Mouse (Mus musculus) embryonic facial prominence, embryonic 12.5 days (tissue): ENCODE results near the gene Gm10912. TPM values are rescaled to one million over a fixed set of nuclear protein-coding genes. Genes with fewer than 3 reads are reported as not detected.
"Not testable (repeated sequence)": the region's sequence is repeated elsewhere in the genome, so short reads cannot be mapped to it uniquely, and the experiment has no call there.

Experiments used
- ATAC-seq: fragments of 200-750 bp; cut with Nextera tagmentation; 2 replicates; pipeline ENCODE4 v1.8.0; 2017; ENCODE audit not compliant: insufficient number of reproducible peaks, insufficient read depth, low FRiP score, low TSS enrichment
- H3K27ac ChIP-seq: fragments of 300-500 bp; sonication (generic); 2 replicates; pipeline ENCODE4 v1.5.1; 2016; ENCODE audit warnings: mild to moderate bottlenecking
- H3K27me3 ChIP-seq: fragments of 300-500 bp; sonication (generic); 2 replicates; pipeline ENCODE4 v1.6.1; 2016; ENCODE audit warnings: mild to moderate bottlenecking, moderate library complexity
- H3K36me3 ChIP-seq: fragments of 300-500 bp; sonication (generic); 2 replicates; pipeline ENCODE4 v1.6.1; 2016; ENCODE audit warnings: mild to moderate bottlenecking
- H3K4me1 ChIP-seq: fragments of 300-500 bp; sonication (generic); 2 replicates; pipeline ENCODE4 v1.6.1; 2016
- H3K4me2 ChIP-seq: fragments of 300-500 bp; sonication (generic); replicated peaks from 2 replicates; pipeline ENCODE4 v1.6.1; 2016; ENCODE audit warnings: mild to moderate bottlenecking, moderate library complexity
- H3K4me3 ChIP-seq: fragments of 300-500 bp; sonication (generic); 2 replicates; pipeline ENCODE4 v1.5.1; 2016; ENCODE audit warnings: mild to moderate bottlenecking
- H3K9ac ChIP-seq: fragments of 300-500 bp; sonication (generic); 2 replicates; pipeline ENCODE4 v1.6.1; 2016; ENCODE audit warnings: mild to moderate bottlenecking, moderate library complexity
- H3K9me3 ChIP-seq: fragments of 300-500 bp; sonication (generic); 2 replicates; pipeline ENCODE4 v1.6.1; 2016; ENCODE audit warnings: mild to moderate bottlenecking, moderate library complexity
- WGBS: fragments of 180-500 bp; shearing (Covaris S2); methylation state at CpG from one replicate; pipeline ENCODE4 v1.1.7; 2016; 5-methylcytosine and 5-hydroxymethylcytosine counted together
- polyA plus RNA-seq: library from polyadenylated mRNA; unstranded; fragments of >200 nt; fragmentation: Nextera tagmentation; extraction: Ambion mirVana; gene quantifications from 2 replicates; pipeline ENCODE4 v1.2.1, GENCODE M21; 2016

Gene Gm10912
- polyA plus RNA-seq, 1 experiment from 2014 or later, result not detected

DNA sequence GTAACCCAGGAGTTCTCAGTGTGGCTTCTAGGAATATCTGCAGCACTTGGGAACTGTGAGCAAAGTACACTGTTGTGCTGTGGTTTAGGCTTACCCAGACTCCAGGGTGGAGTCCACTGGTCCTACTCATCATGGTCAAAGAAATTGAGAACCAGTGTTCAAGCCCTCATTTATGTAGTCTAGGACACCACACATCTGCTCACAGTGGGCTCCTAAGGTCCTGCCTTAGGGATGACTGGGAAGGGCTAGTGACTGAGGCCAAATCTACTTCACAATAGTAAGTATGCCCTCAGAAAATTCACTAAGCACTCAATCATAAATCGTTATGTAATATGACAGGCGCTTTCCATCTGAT lies 33.6 kb downstream of the Gm10912 start:
- WGBS, result 90% methylated on average over 2 of the region's 2 CpGs
- H3K27ac ChIP-seq, result no peak overlapping the region
- H3K4me3 ChIP-seq, result no peak overlapping the region
- no peaks in the 10 kb centered on the region for H3K4me1 ChIP-seq
- no peak for ATAC-seq
- no peaks in the 10 kb centered on the region for H3K36me3 ChIP-seq
- H3K4me2 ChIP-seq, result no peak overlapping the region
- no peaks in the 10 kb centered on the region for H3K9me3 ChIP-seq
- H3K27me3 ChIP-seq, result no peaks in the 10 kb centered on the region
- no peak overlapping the region for H3K9ac ChIP-seq

DNA sequence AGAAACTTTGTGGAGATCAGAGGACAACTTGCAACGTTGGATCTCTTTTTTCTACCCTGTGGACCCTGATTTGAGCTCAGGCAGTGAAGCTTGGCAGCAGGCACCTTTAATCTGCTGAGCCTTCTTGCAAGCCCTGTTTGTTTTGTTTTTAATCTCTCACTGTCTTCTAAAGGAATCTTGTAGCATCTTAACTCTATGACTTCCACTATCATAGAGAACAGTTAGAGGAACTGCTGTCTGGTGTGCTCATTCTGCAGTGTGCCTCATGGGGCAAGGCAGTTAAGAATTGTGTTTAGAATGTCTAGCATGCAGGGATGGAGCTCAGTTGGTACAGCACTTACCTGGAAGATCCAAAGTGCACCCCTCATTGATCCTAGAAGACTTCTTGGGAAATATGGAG lies 34.3 kb downstream of the Gm10912 start:
- H3K36me3 ChIP-seq, result no peaks in the 10 kb centered on the region
- 47% methylated on average over 1 of the region's 1 CpGs for WGBS
- no peaks in the 10 kb centered on the region for H3K4me1 ChIP-seq
- no peak for ATAC-seq
- H3K27me3 ChIP-seq, result no peaks in the 10 kb centered on the region
- no peak overlapping the region for H3K4me3 ChIP-seq
- H3K4me2 ChIP-seq, result no peak overlapping the region
- H3K9ac ChIP-seq, result no peak overlapping the region
- no peaks in the 10 kb centered on the region for H3K9me3 ChIP-seq
- H3K27ac ChIP-seq, result no peak overlapping the region

DNA sequence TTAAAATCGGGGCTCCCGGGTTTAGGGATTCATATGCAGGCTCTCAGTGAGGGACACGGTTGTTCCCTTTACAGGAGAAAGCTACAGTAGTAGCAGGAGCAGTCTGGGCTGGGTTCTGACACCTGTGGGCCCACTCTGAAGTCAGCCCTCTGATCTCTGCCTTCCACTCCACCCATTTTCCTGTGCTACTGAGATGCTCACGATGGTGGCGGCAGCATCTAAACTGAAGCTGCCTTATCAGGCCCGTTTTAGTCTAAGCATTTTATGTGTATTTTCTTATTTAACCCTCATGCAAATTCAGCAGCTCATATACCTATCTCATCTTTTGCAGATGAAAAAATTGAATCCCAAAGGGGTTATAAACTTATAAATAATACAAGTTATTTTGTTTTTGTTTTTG lies 39.2 kb downstream of the Gm10912 start:
- ATAC-seq, result no peak
- 87% methylated on average over 6 of the region's 6 CpGs for WGBS
- Histone ChIP-seq H3K4me3 (no peak overlapping the region), H3K36me3 (no peaks in the 10 kb centered on the region), H3K9me3 (no peaks in the 10 kb centered on the region), H3K4me2 (no peak overlapping the region), H3K4me1 (no peaks in the 10 kb centered on the region), H3K9ac (no peak overlapping the region), H3K27me3 (no peaks in the 10 kb centered on the region), H3K27ac (no peak overlapping the region)

DNA sequence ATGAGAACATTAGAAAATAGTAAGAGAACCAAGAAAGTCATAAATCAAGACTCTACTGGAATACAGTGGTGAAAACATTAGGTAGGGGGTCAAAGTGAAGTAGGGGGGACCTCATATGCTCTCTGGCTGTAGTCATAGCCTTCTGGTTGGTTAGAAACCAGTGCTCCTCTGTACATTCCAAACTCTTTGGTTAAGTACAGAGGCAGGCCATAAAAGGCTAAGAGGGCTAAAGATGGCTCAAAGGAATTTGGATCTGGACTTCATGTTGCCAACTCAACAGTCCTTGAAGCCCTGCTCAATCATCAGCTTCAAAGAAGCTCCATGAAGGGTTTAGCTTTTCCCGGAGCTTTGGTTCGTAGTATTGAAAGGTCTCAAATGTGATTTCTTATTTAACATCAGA lies 43.4 kb downstream of the Gm10912 start:
- H3K27me3 ChIP-seq, H3K4me3 ChIP-seq, H3K9ac ChIP-seq, H3K36me3 ChIP-seq, H3K9me3 ChIP-seq, ATAC-seq, H3K4me1 ChIP-seq, H3K27ac ChIP-seq, H3K4me2 ChIP-seq: not testable (repeated sequence)
- 88% methylated on average over 2 of the region's 2 CpGs for WGBS

DNA sequence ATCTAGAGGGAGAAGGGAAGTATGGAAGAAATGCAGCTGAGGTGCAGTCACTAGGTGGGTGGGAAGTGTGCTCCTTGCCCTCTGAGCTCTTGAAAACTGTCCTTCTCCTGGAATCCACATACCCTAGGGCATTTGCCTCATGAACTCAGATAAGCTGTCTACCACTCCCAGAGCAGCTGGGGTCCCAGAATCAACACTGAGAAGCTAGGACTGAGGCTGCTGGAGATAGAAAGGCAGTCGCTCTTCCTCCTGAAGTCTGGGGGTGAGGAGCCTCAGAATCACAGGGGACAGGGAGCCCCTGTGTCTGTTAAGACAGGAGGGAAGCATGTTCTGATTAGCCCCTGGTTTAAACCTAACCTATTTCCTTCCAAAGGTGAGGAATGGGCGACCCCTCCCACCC lies 43.9 kb downstream of the Gm10912 start:
- Histone ChIP-seq H3K9ac (no peak overlapping the region), H3K4me2 (no peak overlapping the region), H3K4me1 (no peaks in the 10 kb centered on the region), H3K27me3 (no peaks in the 10 kb centered on the region), H3K4me3 (no peak overlapping the region), H3K36me3 (no peaks in the 10 kb centered on the region), H3K9me3 (no peaks in the 10 kb centered on the region), H3K27ac (no peak overlapping the region)
- no peak for ATAC-seq
- 60% methylated on average over 2 of the region's 2 CpGs for WGBS

DNA sequence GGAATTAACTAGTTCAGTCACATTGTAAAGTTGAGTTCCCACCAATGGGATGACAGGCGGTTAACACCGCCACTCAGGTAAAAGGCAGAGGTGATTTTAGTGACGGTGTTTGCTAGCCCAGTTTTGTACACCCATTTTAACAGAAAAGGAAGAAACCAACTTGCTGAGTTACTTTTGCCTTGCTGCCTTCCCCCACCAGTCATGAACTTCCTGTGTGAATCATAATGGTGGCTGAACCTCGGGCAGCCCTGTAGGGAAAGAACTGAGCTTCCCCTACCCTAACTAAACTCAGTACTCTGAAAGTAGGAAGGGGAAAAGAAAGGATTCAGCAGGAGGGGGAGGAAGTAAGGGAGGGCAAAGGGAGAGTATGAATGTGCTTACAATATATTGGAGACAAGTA lies 44.4 kb downstream of the Gm10912 start:
- no peak for ATAC-seq
- 82% methylated on average over 4 of the region's 4 CpGs for WGBS
- no peak overlapping the region for H3K9ac ChIP-seq

DNA sequence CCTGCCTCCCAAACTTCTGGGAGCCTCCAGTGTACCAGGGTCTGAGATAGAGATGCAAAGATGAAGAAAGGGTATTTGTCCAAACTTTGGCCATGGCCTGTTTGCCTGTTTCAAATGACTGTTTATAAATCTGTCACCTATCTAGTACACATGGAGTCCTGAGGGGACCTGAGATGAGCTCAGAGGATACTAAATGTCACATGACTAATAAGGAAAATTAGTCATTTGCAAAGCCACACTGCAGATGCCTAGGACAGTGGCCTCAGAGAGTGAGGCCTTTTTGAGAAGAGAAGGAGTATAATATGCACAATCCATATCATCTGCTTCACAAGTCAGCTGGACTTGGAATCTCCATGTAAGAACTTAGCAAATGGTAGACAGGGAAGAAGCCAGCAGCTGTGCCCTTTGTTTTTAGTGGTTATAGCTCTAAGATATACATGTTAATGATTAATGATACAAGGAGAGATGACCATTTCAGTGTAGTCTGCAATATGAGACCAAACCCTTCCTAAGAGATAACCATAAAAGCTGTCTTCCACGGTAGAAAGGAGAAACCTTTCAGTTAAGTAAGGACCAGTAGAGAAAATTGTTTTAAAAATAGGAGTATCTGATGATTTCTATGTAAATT lies 45.7 kb downstream of the Gm10912 start:
- not testable (repeated sequence) for H3K4me1 ChIP-seq, H3K9me3 ChIP-seq, H3K27ac ChIP-seq, H3K36me3 ChIP-seq, H3K4me2 ChIP-seq, H3K9ac ChIP-seq, H3K4me3 ChIP-seq, H3K27me3 ChIP-seq, ATAC-seq
- no CpG with 5 or more reads among the region's 1 CpGs for WGBS

More for the DNA sequence above, 44.4 kb downstream of the Gm10912 start:
- H3K9me3 ChIP-seq, result no peaks in the 10 kb centered on the region
- no peaks in the 10 kb centered on the region for H3K27me3 ChIP-seq
- H3K27ac ChIP-seq, result no peak overlapping the region
- no peak overlapping the region for H3K4me3 ChIP-seq
- no peak overlapping the region for H3K4me2 ChIP-seq
- H3K36me3 ChIP-seq, result no peaks in the 10 kb centered on the region
- H3K4me1 ChIP-seq, result no peaks in the 10 kb centered on the region

DNA sequence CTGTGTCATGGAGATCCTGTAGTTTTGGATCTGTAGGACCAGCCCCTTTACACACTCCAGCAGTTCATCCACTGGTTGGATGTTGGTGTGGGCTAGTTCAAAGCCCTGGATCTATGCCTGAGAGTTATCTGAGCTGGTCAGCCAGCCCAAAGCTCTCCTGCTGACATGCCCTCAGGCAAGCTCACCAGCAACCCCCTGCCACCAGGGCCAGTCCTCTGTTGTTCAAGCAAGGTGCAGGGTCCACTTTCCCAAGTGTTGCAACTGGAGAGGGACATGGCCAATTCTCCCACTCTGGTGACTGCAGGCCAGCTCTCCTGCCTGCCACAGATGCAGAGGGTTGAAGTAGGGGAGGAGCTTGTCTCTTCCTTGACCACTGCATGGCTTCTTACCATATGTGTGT lies 47.9 kb downstream of the Gm10912 start:
- ATAC-seq, result not testable (repeated sequence)

DNA sequence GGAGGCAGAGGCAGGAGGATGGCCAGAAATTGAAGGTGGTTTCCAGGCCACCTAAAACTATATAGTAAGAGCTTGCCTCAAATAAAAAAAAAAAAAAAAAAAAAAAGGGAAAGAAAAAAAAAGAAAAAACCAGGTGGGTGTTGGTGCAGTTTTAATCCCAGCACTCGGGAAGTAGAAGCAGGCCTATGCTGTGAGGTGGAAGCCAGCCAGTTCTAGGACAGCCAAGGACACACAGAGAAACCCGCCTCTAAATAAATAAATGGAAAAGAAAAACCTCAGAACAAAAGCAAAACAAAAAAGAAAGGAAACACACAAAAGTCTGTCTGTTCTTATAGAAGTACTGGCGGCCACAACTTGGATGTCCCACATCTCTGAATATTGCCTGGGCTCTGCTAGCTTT lies 49.3 kb downstream of the Gm10912 start:
- Histone ChIP-seq H3K4me1 (no peaks in the 10 kb centered on the region), H3K36me3 (no peaks in the 10 kb centered on the region), H3K9ac (no peak overlapping the region), H3K27me3 (no peaks in the 10 kb centered on the region), H3K4me3 (no peak overlapping the region), H3K4me2 (no peak overlapping the region), H3K9me3 (no peaks in the 10 kb centered on the region), H3K27ac (no peak overlapping the region)
- 82% methylated on average over 3 of the region's 3 CpGs for WGBS
- no peak for ATAC-seq

More for the DNA sequence above, 47.9 kb downstream of the Gm10912 start:
- H3K9ac ChIP-seq, H3K4me2 ChIP-seq, H3K9me3 ChIP-seq, H3K27ac ChIP-seq, H3K4me1 ChIP-seq, H3K36me3 ChIP-seq, H3K4me3 ChIP-seq, H3K27me3 ChIP-seq: not testable (repeated sequence)

Other genes starting within 250 kb of the Gm10912 start
- 17.8 and 19.6 TPM in 2 replicates for gene Lmo2, start 107.8 kb upstream of the Gm10912 start, polyA plus RNA-seq
- 52.2 and 56.2 TPM in 2 replicates for gene Fbxo3, start 38.1 kb upstream of the Gm10912 start, polyA plus RNA-seq
- gene 4931422A03Rik, start 37.5 kb upstream of the Gm10912 start, polyA plus RNA-seq, result 3.0 and 3.2 TPM in 2 replicates
- not detected in 2 replicates for gene Gm10799, start 2.7 kb downstream of the Gm10912 start, polyA plus RNA-seq
- 4.0 and 5.1 TPM in 2 replicates for gene Cd59b, start 4.0 kb downstream of the Gm10912 start, polyA plus RNA-seq
- gene Cd59a, start 30.0 kb downstream of the Gm10912 start, polyA plus RNA-seq, result 22.3 and 23.0 TPM in 2 replicates
- not detected in 2 replicates for gene A930018P22Rik, start 56.9 kb downstream of the Gm10912 start, polyA plus RNA-seq